Mouse (Mus musculus): ENCODE data around the gene Rbm20.

Rbm20 gene

GRCm38 (mm10) chr19:53671432-53671831 is 5.7 kb upstream of the Rbm20 start:
- no peak for DNase-seq (ENCODE audit: low read depth)

GRCm38 (mm10) chr19:53674131-53674925 is 2.8 kb upstream of the Rbm20 start:
- no peak for DNase-seq (ENCODE audit: low read depth)

DNA sequence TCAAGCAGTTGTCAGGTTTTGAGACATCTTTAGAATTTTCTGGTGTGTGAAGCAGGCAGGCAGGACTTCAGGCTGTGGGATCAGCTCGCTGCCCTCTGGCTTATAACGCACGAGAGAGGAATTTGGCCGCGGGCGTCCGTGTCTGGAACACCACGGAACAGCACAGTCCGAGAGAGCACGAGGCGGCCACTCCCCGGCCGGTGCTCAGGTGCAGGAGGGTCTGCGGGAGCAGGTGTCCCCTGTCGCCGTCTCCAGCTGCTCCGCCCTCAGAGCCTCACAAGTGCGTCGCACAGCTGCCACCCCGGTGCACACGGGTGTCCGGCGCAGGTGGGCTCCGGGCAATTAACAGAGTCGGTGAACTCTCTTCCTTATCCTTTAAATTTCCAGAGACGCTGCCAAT is 878 bp upstream of the Rbm20 start:
- no peak for DNase-seq (ENCODE audit: low read depth)

- no peak for DNase-seq (ENCODE audit: low read depth)
Measured at GRCm38 (mm10) chr19:53679194-53679593, 2.1 kb downstream of the Rbm20 start.

- no peak for DNase-seq (ENCODE audit: low read depth)
Measured at GRCm38 (mm10) chr19:53679981-53680380, 2.9 kb downstream of the Rbm20 start.

DNA sequence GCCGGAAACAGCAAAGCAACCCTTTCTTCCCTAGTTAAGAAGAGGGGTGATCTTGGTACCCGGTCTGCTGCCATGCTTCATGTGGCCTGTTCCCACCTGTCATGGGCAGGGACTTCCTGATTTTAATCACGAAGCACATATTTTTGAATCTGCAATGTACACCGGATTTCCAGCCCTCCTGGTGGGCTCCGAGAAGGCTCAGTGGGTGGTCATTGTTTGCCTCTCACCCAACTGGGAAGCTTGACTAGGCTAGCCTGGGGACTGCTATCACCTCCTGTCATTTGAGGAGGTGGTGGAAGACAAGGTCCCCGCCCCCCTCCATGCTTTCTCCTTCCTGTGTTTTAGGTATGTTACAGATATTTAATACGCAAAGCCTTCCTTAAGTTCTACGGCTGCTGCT is 5.3 kb downstream of the Rbm20 start:
- DNase-seq (ENCODE audit: low read depth): no peak

DNA sequence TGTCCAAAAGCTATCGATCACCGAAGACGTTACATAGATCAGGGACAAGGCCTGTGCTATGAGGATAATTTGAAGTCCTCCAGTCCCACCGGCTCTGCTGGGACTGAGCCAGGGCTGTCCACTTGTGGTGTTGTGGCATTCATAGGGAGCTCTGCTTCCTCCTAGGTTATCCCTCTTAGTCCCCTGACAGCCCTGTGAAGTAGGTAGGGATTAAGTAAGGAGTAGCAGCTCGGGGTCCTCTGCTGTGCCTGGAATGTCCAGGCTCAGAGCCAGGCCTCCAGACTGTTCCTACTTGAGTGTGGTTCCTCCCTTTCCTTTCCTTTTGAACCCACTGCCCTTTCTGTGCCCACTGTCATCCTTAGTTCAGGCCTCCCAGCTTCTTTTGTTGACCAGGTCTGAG is 10.5 kb downstream of the Rbm20 start:
- DNase-seq (ENCODE audit: low read depth): no peak

DNA sequence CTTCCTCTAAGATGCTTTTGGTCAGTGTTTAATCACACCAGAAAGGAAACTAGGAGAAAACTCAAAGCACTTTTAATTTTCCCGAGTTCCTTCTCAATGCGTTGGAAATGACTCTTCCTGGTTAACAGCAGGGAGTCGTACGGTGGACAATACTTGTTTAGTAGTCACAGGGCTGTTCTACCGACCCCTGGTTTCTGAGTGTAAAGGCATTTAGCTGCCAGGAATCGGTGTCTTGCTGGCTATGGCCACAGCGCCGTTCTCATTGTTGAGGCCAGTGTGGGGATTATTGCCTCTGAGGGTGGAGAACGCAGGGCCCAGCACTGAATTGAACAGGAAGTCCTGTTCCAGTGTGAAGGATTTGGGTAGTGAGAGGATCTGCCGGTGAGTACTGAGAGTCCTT is 13.7 kb downstream of the Rbm20 start:
- DNase-seq (ENCODE audit: low read depth): no peak

GRCm38 (mm10) chr19:53694020-53694419 is 16.9 kb downstream of the Rbm20 start:
- DNase-seq (ENCODE audit: low read depth): no peak

DNA sequence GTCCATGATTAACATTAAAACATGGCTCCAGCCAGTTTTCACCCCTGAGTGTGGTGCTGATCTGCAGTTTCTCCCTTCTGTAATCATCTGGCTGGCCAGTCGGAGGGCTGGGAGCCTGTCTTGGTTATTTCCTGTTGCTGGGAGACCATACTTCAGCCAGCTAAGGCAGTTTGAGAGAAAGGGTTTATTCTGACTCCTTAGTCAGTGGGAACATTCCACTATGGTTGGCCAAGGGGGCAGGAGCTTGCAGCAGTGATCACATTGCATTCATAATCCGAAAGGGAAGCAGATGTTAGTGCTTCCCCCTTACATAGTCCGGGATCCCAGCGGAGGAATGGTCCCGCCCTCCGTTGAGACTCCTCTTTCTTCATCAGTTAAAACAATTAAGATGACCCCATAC is 19.0 kb downstream of the Rbm20 start:
- no peak for DNase-seq (ENCODE audit: low read depth)

GRCm38 (mm10) chr19:53696655-53697054 is 19.5 kb downstream of the Rbm20 start:
- no peak for DNase-seq (ENCODE audit: low read depth)

DNA sequence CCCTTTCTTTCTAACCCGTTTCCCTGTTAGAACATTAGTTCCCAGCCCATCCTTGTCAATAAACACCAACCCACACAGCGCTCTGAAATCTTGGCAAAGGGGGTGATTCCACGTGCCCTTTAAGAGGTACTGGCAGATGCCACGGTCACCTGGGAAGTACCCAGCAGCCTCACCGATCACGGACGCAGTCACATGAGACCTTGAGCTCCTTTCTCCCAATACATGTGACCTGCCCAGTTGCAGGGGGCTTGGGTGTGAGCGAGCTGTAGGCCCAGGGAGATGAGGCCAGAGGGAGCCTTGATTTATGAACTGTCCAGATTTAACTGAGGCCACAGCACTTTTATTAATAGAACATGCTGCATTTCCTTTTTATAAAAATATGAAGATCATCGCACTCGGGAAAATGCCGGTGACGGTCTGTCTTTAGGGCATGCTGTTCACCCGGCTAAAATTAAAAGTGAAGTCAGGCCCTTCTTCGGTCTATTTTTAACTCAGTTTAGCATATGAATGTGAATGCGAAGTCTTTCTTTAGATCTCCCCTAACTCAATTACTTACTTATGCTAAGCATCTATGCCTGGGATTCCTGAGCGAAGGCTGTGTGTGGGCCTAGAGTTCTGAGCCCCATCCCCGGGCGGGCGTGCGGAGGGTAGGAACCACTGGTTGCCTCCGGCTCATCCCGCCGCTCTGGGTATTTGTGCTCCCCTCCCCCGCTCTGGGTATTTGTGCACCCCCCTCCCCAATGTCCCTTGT is 20.4 kb downstream of the Rbm20 start:
- no peak for DNase-seq (ENCODE audit: low read depth)

DNA sequence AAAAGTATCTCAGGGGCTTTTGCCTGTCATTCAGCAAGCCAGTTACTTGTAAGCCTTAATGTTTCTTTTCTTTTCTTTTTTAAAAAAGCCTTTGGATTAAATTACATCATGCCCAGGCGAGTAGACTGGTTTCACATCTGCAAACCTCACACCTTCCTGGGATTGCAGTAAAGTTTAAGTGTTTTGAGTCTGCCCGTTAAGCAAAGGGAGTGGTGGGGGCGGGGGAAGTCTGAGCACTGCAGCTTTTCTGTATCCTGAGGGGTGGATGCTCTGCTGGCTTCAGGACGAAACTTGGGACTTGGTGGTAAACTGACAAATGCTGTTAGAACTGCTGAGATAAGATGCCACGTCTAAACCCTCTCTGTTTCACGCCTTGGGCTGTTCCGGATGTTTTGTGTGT is 22.6 kb downstream of the Rbm20 start:
- no peak for DNase-seq (ENCODE audit: low read depth)

DNA sequence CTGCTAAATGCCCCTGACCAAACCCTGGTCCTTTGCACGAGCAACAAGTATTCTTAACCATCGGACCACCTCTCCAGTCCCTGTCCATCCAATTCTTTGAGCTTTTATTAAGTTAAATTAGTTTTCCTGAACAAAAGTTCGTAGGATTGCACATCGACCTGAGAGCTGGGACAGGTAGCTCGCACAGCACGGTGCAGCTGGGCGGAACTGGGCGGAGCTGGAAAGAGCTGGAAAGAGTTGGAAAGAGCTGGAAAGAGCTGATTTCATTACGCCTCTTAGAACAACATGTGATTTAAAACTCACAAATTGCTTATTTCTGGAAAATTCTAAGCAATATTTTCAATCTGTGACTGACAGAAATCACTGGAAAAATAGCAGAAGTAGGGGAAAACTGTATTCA is 24.3 kb downstream of the Rbm20 start:
- no peak for DNase-seq (ENCODE audit: low read depth)

DNA sequence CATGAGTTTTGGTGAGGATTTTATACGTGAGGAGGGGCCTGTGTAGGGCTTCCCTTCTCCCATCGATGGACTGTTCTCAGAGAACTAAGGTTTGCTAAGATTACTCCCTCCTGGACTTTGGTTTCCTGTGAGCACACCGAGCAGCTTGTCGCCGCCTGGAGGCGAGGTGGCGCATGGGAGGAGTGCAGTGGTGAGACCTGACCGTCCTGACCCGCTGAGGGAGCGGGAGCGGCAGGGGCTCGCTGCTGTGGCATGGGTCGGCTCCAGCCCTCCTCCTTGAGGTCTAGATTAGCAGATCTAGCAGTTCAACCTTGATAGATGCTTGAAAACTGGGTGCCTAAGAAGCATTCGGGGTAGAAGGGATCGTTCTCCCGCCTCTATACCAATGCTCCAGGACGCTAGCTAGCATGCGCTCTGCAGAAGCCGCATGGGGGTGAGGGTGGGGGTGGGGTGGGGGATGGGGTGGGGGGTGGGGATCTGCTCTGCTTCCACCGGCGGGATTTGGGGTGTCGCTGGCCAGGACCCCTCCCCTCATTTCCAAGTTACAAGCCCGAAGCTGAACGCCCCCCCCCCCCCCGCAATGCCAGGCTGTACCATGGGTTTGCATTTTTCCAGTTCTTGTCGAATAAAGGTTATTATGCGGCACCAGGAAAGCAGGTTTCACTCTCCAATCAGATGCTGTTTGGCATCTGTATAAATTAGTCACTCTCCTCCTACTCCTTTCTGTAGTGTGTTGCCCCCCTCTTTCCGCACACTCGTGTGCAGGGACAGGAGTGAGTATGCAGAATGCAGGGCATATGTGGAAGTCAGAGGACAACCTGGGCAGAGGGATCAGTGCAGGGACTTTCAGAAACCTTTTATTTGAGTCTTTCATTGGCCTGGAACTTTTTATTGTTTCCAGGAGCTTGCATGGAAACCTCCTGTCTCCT is 28.1 kb downstream of the Rbm20 start:
- no peak for DNase-seq (ENCODE audit: low read depth)

DNA sequence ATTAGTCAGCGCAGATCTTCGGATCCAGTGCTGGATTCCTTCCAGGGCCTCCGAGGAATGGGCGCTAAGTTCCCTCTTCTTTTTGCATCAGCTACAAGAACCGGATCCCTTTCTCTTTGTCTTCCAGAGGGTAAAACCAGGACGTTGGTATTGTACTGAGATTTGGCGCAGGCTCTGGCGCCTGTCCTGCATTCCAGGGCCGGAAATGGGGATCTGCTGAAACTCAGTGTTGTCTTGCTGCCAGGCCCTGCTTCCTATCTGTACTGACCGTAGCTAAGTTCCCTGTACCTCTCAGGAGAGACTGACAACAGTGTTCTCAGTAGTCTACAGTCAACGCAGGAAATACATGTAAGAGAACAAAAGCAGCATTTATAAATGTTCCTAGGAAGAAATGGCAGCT is 31.3 kb downstream of the Rbm20 start:
- no peak for DNase-seq (ENCODE audit: low read depth)

DNA sequence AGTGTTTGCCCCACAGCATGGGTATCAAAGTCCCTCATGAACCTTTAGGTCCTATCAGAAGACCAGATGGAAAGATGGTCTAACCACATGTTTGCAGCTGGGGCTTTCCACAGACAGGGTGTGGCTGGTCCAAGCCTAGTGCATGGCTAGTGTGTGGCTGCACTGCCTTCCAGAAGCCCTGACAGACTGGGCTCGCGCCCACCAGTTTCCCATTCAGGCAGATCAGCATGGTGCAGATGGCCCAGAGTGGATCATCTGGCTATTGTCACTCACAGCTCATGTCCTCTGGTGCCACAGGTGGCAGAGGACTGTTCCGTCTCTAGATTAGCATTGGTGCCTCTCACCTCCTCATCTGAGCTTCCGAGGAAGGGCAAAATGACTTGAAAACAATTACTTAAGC is 33.8 kb downstream of the Rbm20 start:
- DNase-seq (ENCODE audit: low read depth): no peak

GRCm38 (mm10) chr19:53711261-53711890 is 34.3 kb downstream of the Rbm20 start:
- no peak for DNase-seq (ENCODE audit: low read depth)

GRCm38 (mm10) chr19:53712297-53713025 is 35.4 kb downstream of the Rbm20 start:
- peak; percentile 9 for DNase-seq (ENCODE audit: low read depth)

GRCm38 (mm10) chr19:53713364-53713763 is 36.3 kb downstream of the Rbm20 start:
- DNase-seq (ENCODE audit: low read depth): no peak

DNA sequence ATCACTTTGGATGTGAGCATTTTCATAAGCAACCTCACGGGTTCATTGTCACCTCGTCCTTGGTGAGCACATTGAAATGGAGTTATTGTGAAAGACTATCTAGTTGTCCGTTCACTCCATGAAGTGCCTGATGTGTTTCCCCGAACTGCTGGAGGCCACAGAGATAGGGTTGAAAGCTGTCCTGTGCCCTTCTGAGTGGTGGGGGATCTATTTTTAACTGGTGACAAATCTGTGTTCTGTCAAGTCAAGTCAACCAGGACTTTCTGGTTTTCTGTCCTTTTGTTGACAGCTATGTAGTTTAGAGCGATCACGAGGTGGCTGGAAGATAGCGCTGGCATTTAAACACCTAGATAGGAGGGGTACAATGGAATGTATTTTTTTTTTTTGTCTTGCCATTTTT is 39.4 kb downstream of the Rbm20 start:
- no peak for DNase-seq (ENCODE audit: low read depth)
